Mouse (Mus musculus): ENCODE data around the gene Oog4.
"Not testable (repeated sequence)": the region's sequence is repeated elsewhere in the genome, so short reads cannot be mapped to it uniquely, and the experiment has no call there.

- not testable (repeated sequence) for TF ChIP-seq POLR2A (IDR thresholded peaks at IDR 0.05; ENCODE audit: borderline replicate concordance, extremely low read depth, low read depth, low read length); CTCF (IDR thresholded peaks at IDR 0.05; ENCODE audit: insufficient read depth, low read length)
These were observed 23.4 kb downstream of the Oog4 start for GRCm38 (mm10) chr4:143426770-143427169.
